Mouse (Mus musculus): ENCODE results near the gene Zscan12. TPM values are rescaled to one million over a fixed set of nuclear protein-coding genes. Genes with fewer than 3 reads are reported as not detected.

The Zscan12 gene
- 7.0 TPM for total RNA-seq (2023)

GRCm38 (mm10) chr13:21362621-21363248, at the start of gene Zscan12:
TSS of gene Zscan12 (plus strand) at chr13:21362820.

DNA sequence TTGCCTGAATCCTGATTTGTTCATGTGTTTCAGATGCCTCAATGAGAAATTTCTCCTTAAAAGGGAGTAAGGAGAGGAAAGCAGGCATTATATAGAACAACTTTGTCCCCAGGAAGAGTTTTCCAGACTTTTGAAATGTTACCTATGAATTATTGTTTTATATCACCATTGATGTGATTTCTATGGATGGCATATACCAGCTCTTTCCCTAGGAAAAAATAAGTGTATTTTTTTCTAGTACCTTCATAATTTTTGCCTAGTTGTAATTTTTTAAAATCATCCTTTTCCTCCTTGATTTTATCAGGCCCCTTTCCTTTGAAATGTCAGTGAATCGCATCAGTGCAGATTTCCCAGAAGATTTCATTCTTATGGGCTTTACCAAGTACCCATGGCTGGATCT, 16.0 kb upstream of the Zscan12 start, which contains the start of gene Olfr1367:
TSS of gene Olfr1367 (plus strand) at position 301 of the 400 bp plus-strand sequence.

DNA sequence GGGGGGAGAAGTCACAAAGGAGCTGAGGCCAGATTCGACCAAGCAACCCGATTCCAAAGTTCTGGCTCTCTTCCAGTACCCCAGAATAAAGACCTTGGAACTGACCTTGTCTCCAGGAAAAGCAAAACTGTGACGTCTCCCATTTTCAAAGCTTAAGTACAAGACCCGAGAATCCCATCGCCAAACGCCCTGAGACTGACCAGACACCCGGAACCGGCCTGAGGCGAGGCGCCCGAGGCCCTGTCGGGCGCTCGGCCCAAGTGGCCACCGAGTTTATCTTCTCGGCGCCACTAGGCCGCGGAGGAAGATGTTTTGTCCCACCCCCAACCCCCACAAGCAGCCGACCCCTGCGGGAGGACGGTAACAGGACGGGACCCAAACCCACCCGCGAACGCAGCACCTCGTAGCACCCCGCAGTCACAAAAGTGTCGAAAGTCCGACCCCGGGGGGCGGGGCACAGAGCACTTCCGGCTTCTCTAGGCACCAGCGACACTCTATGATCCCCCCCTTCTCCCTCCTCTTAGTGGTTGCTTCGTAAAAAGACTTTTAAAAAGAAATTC, 39.7 kb downstream of the Zscan12 start, which contains the start of gene Zkscan3:
TSS of gene Zkscan3 (minus strand) at position 469 of the 560 bp plus-strand sequence.

Other genes starting within 250 kb of the Zscan12 start
- not detected for gene Olfr263, start 233.2 kb upstream of the Zscan12 start, total RNA-seq (2023)
- gene Olfr1368, start 217.0 kb upstream of the Zscan12 start, total RNA-seq (2023) = not detected
- 77.4 TPM for gene Trim27, start 183.4 kb upstream of the Zscan12 start, total RNA-seq (2023)
- gene Gpx5, start 70.1 kb upstream of the Zscan12 start, total RNA-seq (2023) = not detected
- not detected for gene Gpx6, start 50.7 kb upstream of the Zscan12 start, total RNA-seq (2023)
- not detected for gene Olfr1367, start 15.9 kb upstream of the Zscan12 start, total RNA-seq (2023)
- 62.2 TPM for gene Zkscan3, start 39.9 kb downstream of the Zscan12 start, total RNA-seq (2023)
- gene Pgbd1, start 78.2 kb downstream of the Zscan12 start, total RNA-seq (2023) = 0.58 TPM
- 51.2 TPM for gene Zscan26, start 90.9 kb downstream of the Zscan12 start, total RNA-seq (2023)
- gene Nkapl, start 105.7 kb downstream of the Zscan12 start, total RNA-seq (2023) = not detected
- not detected for gene Zkscan4, start 116.1 kb downstream of the Zscan12 start, total RNA-seq (2023)
- not detected for gene Gm10065, start 116.6 kb downstream of the Zscan12 start, total RNA-seq (2023)
- gene AK157302, start 132.4 kb downstream of the Zscan12 start, total RNA-seq (2023) = 5.6 TPM
- gene Gm11273, start 138.6 kb downstream of the Zscan12 start, total RNA-seq (2023) = 14.0 TPM
- gene Zkscan8, start 168.3 kb downstream of the Zscan12 start, total RNA-seq (2023) = 11.5 TPM
- gene Olfr1366, start 180.0 kb downstream of the Zscan12 start, total RNA-seq (2023) = not detected
- gene Olfr1535, start 197.1 kb downstream of the Zscan12 start, total RNA-seq (2023) = not detected
- not detected for gene Olfr1364, start 218.9 kb downstream of the Zscan12 start, total RNA-seq (2023)

Data from CD8-positive naive resting alpha-beta T cell, adult 57 days (primary cell).